Mouse (Mus musculus): ENCODE measurements at regions not wholly inside any gene's neighbourhood (a gene's known extent, or its start where the extent isn't known, plus 50 kb on each side); places are given as distances from the start of the nearest gene placed in this dataset.

DNA sequence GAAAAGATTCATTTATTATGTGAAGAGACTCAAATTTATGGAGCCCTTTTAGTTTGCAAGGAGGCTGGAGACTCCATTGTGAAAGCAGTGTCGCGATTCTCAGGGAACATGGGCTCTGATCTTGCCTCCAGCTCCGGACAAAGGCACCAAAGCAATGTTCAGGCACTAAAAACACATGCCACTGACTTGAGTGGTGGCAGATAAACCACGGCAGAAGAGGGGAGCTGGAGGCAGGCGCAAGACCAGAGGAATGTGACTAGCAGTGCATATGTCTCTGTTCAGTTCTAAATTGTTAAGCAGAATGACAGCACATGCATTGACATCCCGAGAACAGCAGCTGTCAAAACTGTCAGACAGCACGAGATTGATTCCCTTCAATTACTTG lies 98.5 kb upstream of the Trp63 start:
- no peak for DNase-seq

DNA sequence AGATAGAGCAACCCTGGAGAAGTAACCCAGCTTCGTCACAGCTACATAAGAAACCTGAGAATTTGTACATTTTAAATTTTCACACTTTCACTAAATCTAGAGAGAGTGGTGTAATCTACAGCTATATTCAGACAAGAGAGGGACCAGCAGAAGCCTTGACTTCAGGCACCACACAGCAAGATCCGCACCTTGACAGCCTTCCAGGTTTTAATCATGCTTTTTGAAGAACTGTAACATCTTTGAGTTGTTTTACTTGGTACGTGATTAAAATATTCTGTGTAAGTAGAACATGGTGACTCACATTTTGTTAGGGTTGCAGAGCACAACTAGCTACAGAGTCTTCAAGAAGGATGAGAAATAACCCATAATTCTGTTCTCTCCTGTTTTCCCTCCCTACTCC lies 97.6 kb upstream of the Trp63 start:
- DNase-seq = no peak

DNA sequence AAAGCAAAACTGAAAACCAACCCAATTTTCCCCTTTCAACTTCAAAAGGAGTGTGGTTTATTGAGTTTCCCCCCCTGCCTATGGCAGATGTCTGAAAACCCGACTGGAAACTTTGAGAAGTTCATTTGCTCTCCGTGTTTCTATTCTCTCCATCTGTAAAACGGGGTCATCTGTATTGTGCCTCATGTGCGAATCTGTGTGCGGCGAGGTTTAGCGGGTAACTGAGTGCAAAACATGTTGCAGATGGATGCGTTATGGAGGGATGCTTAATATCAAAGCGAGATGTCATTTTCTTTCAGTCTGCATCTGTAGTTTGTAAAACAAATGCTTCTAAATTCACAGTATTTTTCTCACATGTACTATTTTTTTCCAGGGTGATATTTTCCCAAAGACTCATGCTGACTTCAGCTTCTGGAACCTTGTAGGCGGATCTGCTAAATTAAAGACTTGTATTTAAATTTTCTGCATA lies 95.7 kb upstream of the Trp63 start:
- no peak for DNase-seq

DNA sequence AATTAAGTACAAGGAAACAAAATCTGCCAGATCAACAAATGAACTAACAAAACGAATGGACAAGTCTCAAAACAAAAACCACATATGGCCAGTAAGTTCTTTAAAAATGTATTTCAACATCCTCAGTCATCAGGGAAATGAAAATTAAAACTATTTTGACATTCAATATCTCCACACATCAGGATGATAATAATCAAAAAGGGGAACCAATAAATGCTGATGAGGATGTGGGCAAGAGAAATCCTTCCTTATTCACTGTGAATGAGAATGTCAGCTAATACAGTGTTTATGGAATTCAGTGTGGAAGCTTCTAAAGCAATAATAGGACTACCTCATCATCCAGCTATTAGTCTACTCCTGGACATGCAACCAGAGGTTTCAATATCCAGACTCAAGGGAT lies 86.1 kb upstream of the Trp63 start:
- no peak for DNase-seq

DNA sequence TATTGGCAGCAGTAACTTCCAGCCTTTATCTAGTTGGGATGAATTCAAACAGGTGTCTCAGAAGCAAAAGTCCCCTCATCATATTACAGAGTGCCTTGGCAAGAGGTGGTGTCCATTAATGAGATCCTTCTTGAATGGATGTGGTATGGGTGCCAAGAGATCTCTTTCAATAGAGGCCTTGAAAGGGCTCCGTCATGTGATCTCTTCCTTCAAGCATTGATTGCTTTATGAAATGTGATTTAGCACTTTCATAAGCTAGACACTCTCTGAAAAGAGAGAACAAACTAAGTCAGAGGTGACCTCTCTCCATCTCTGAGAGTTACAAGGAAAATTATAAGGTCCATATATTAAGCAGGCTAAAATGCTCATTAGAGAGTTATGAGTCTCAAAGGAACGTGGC lies 80.4 kb upstream of the Trp63 start:
- DNase-seq = no peak

DNA sequence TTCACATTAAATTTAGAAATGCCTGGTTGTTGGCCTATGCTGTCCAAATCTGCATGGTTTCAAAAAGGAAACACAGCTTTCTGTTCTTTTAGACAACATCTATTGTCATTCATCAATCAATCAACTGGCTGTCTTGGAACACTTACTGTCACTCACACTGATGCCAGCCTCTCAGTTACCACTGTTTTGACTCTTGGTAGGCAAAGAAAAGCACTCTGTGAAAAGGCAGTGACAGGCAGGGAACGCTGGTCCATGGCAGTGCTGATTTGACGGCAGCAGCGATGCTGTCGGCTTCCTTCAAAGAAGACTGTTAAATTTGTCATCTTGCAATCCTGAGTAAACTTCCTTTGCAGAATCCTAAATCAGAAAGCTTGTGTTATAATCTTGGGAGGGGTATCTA lies 68.3 kb upstream of the Trp63 start:
- no peak for DNase-seq

DNA sequence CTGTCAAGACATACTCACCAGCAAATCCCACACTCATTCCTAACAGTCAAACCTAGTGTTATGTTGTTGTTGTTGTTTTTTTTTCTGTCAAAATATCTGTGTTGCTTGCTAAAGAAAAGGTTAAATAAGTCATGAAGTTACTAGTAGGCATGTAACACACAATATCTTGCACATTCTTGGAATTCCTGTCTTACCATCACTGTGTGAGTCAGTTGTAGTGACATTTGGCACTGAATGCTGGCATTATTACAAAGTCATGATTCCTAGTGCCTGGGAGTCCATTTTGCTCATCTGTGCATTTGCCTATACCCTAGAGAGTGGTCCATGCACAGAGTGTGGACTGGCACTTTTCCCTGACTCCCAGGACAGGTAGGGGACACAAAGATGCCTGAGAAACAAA lies 67.9 kb upstream of the Trp63 start:
- DNase-seq = no peak

DNA sequence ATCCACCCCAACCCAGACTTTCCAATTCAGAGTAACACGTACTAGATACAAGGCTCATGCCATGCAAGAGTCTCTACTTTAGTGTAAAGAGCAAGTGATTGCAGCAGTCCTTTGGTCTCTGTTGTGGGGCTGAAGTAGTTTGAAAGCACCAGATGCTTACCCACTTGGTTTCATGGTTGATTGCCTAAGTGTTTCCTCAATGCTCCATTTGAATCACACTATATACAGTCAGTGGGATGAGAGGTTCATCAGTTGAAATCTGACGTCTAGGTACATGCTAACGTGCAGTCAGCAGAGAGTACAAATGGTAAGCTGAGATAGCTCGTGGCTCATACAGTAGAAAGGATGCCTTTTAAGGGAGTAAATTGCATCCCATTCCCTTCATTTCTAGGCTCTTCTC lies 64.7 kb upstream of the Trp63 start:
- no peak for DNase-seq

DNA sequence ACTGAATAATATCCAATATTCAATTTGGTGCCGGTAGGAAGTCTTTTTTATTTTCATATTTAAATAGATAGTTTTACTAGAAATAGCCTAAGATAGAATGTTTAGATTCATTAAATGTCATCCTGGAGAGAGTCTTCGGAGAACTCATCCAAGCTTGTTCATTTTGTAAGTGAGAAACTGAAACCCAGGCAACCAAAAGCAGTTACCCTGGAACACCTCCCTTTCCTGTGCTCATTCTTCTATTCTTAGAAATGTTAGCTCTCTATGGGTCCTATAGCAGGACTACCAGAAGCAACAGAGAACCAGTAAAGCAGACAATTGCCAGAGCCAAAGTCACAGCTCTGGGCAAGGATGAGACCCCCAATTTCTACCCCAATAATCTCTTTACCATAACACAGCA lies 60.9 kb upstream of the Trp63 start:
- no peak for DNase-seq

DNA sequence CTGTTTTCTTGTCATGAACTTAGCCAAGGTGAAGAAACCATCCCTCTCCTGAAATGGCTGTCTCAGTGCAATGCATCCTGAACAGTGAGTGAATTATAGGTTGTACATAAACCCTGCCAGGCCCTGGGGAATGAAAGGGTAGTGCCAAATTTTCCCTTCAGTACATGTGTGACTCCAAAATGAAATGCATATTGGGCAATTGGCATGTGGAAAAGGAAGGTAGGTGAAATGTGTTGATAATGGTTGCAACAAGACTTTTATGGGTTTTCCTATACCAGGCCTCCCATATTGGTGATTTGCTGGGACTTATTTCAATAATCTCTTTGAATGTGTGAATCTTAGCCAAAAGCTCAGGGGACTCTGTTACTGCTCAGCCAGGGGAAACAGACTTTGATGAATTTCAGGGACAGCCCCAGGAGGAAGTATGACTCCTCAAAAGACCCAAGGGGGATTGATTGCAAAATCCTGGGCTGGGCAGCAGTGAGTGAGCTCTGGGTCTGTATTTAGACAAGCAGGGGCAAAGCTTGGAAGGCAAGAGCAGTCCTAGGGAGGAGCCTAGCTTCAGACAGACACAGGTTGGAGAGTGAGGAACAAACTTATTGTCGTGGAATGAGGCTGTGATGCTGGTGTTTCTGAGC lies 59.5 kb upstream of the Trp63 start:
- DNase-seq = no peak

DNA sequence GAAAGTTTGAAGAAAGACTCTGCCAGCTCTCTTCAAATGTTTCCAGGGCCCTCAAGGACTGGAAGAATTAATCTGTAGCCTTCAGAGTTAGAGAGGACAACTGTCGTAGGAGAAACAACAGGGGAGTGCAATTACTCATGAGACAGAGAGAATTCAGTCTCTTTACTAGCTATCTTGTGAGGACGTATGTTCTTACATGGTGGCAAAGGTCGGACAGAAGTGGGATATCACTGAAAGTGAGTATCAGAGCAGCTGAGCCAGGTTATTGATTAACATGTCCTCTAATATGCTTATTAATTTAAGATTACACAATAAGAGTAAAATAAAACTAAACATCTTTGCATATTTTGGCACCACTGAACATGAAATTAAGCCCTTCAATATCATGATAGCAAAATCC lies 53.8 kb upstream of the Trp63 start:
- DNase-seq = no peak

DNA sequence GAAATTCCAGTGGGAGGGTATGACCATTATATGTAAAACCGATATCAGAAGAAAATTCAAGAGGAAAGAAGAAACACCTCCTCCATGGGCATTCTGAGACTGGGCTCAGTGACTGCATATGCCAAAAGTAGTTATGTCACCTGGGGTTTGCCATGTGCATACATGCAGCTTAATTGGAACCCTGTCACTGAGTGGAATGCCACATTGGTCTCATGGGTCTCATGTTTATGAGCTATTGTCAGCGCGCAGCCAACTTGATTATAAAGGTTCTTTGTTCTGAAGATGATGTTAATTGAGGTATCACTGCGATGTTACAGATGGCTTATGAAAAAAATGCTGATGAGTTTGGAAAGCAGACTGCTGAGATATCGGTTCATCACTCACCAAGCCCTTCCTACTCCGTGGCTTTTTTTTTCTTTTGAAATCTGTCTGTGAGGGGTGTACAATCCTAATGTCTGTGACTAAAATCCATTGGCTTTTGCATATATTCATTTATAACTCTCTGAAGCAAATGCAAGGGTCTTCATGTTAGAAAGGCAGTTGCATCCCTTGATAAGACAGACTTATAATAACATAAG lies 52.3 kb upstream of the Trp63 start:
- DNase-seq = no peak

Data from kidney, postnatal 25 days (tissue).